ENCODE assay signal across 11 mouse cellular contexts in the genomic region with DNA sequence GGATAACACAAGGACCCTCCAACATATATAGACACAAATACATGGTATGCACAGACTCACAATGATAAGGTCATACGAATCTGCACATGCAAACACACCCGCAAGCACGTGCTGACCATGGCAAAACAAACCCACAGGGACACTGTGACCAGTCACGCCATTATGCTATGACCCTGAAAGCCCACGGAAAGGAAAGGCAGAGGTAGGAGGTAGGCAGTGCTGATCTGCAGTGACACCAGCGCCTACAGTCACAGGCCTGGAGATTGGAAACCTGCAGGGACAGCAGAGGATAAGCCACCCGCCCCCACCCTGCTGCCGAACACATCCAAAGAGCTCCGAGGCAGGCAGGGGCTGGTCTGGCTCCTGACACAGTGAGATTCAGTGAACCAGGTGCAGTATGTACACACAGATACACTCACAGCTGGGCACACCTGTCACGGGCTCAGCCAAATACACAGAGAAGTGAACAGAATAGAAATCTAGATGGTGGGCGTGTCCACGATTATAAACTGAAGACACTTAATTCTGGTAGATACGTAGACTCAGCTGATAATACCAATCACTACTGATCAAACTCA. TPM values are rescaled to one million over a fixed set of nuclear protein-coding genes. Genes with fewer than 3 reads are reported as not detected.
A peak's percentile ranks its signal among the peaks of the same experiment; 100 is the strongest.
DNase-seq lines count a peak whose midpoint lies in the region; ATAC-seq and TF ChIP-seq lines count a peak whose summit lies in the region.
"Had no signal": no experiment of that assay in that cellular context is flagged by ENCODE, and none has a peak within 500 bp of the region (broad histone marks: within the 10 kb centered on the region; RNA-seq: fewer than 3 reads in every experiment).

No protein-coding gene starts in this region.

- no peak for DNase-seq in heart, postnatal 0 days (ENCODE audit: low spot score)
- no peak for DNase-seq in heart, adult 8-10 months (ENCODE audit: low spot score)
- peak; percentile 37 for DNase-seq in brain, adult 2 months (ENCODE audit: low read depth, low spot score)
- no peak for DNase-seq in thymus, postnatal 36 days
- DNase-seq in layer of hippocampus, adult 11-12 months (ENCODE audit: low spot score) = no peak
- DNase-seq in cerebellum, postnatal 25 days = no peak
- DNase-seq: forebrain, postnatal 0 days; layer of hippocampus, adult 9-11 months had no signal

- H3K27me3 ChIP-seq in heart, postnatal 0 days (ENCODE audit: control insufficient read depth, insufficient read depth, low read length) = no peaks in the 10 kb centered on the region
- no peaks in the 10 kb centered on the region for H3K27me3 ChIP-seq in E14TG2a.4 (ENCODE audit: insufficient read depth, low read length)
- H3K27me3 ChIP-seq in limb, embryonic 12.5 days = no peaks in the 10 kb centered on the region

- no peak overlapping the region for H3K4me3 ChIP-seq in heart, postnatal 0 days (ENCODE audit: low read depth, low read length)
- H3K4me3 ChIP-seq in E14TG2a.4 (replicated peaks; ENCODE audit: low read length) = peak overlapping the region; percentile 49
- H3K4me3 ChIP-seq in limb, embryonic 12.5 days (replicated peaks) = no peak overlapping the region

- H3K9ac ChIP-seq in heart, postnatal 0 days (replicated peaks; ENCODE audit: low read depth, low read length) = no peak overlapping the region
- H3K9ac ChIP-seq in limb, embryonic 12.5 days (replicated peaks) = no peak overlapping the region
- H3K9ac ChIP-seq: forebrain, postnatal 0 days had no signal

- TF ChIP-seq CTCF in heart, postnatal 0 days (IDR thresholded peaks at IDR 0.05; ENCODE audit: low read depth) = no peak
- no peak for TF ChIP-seq CTCF in E14TG2a.4 (conservative IDR thresholded peaks at IDR 0.05; ENCODE audit: low read length)

- no peaks in the 10 kb centered on the region for H3K9me3 ChIP-seq in heart, postnatal 0 days (replicated peaks; ENCODE audit: control insufficient read depth, low read length)
- H3K9me3 ChIP-seq in E14TG2a.4 (ENCODE audit: low read length) = no peaks in the 10 kb centered on the region
- H3K9me3 ChIP-seq in limb, embryonic 12.5 days = no peaks in the 10 kb centered on the region

- H3K4me1 ChIP-seq in heart, postnatal 0 days (ENCODE audit: control insufficient read depth, insufficient read depth) = peaks cover 77% of the 10 kb centered on the region
- peaks cover 93% of the 10 kb centered on the region for H3K4me1 ChIP-seq in E14TG2a.4 (replicated peaks; ENCODE audit: low read depth, low read length)
- peaks cover 99% of the 10 kb centered on the region for H3K4me1 ChIP-seq in limb, embryonic 12.5 days (replicated peaks)

- H3K36me3 ChIP-seq in heart, postnatal 0 days (replicated peaks; ENCODE audit: control insufficient read depth, insufficient read depth, low read length) = 0 out of 2 replicates have a peak, but pooled peaks cover 8% of the 10 kb centered on the region
- peaks cover 83% of the 10 kb centered on the region for H3K36me3 ChIP-seq in E14TG2a.4 (ENCODE audit: insufficient read depth, low read length)
- peaks cover 33% of the 10 kb centered on the region for H3K36me3 ChIP-seq in limb, embryonic 12.5 days

- no peak for ATAC-seq in heart, postnatal 0 days (ENCODE audit: insufficient read depth, low read depth)
- no peak for ATAC-seq in limb, embryonic 12.5 days (ENCODE audit: insufficient number of reproducible peaks, insufficient read depth, low FRiP score, low TSS enrichment, low read depth)
- ATAC-seq: forebrain, postnatal 0 days had no signal

- H3K4me2 ChIP-seq in heart, postnatal 0 days (ENCODE audit: low read depth, low read length) = no peak overlapping the region
- no peak overlapping the region for H3K4me2 ChIP-seq in limb, embryonic 12.5 days
- H3K4me2 ChIP-seq: liver, embryonic 11.5 days had no signal

- TF ChIP-seq EP300 in heart, postnatal 0 days (IDR thresholded peaks at IDR 0.05; ENCODE audit: low read depth) = no peak

- peak overlapping the region; percentile 41 for H3K27ac ChIP-seq in heart, postnatal 0 days (ENCODE audit: low read depth)
- H3K27ac ChIP-seq in limb, embryonic 12.5 days = peak overlapping the region; percentile 25; the same call in 1 of the 2 replicates

- 69% methylated on average over 13 of the region's 13 CpGs for WGBS in heart, postnatal 0 days
- WGBS in limb, embryonic 12.5 days = 84% methylated on average over 13 of the region's 13 CpGs

RNA-seq across cellular contexts. Expression of a gene that starts 42.0 kb away (rescaled TPM):
- total RNA-seq in heart, postnatal 0 days (2014; rRNA removed; ENCODE audit: low replicate concordance) = 40.5 and 57.2 TPM in 2 replicates
- polyA plus RNA-seq in heart, postnatal 0 days (2015; fragmentation: Nextera tagmentation; extraction: Ambion mirVana) = 4.6 and 5.2 TPM in 2 replicates
- total RNA-seq in heart, adult 8-10 months (2022) = 10 to 100 TPM; 37.5 to 52.5 (median 45.0) TPM
- 13.2 and 14.5 TPM in 2 replicates for polyA plus RNA-seq in limb, embryonic 12.5 days (2016; fragmentation: Nextera tagmentation; extraction: Ambion mirVana)
